Mouse (Mus musculus) stomach, postnatal 0 days (tissue): ENCODE results near the gene Pitpnm1. TPM values are rescaled to one million over a fixed set of nuclear protein-coding genes. Genes with fewer than 3 reads are reported as not detected.
A peak's percentile ranks its signal among the peaks of the same experiment; 100 is the strongest.
"Not testable (repeated sequence)": the region's sequence is repeated elsewhere in the genome, so short reads cannot be mapped to it uniquely, and the experiment has no call there.

Experiments
- ATAC-seq: fragments of 200-750 bp; cut with Nextera tagmentation; 2 replicates; pipeline ENCODE4 v1.8.0; 2017; ENCODE audit not compliant: low FRiP score, low TSS enrichment
- DNase-seq: peaks from one replicate; pipeline ENCODE4 v3.0.0-alpha.2; 2016; ENCODE audit warnings: low spot score
- H3K27ac ChIP-seq: fragments of 300-500 bp; sonication (generic); replicated peaks from 2 replicates; pipeline ENCODE4 v1.5.1; 2014; ENCODE audit warnings: mild to moderate bottlenecking, control low read depth
- H3K27me3 ChIP-seq: fragments of 300-500 bp; sonication (generic); 2 replicates; pipeline ENCODE4 v1.6.1; 2014; ENCODE audit warnings: low read length; ENCODE audit not compliant: control insufficient read depth, insufficient read depth
- H3K36me3 ChIP-seq: fragments of 300-500 bp; sonication (generic); 2 replicates; pipeline ENCODE4 v1.6.1; 2014; ENCODE audit warnings: low read length, mixed read lengths; ENCODE audit not compliant: control insufficient read depth, insufficient read depth
- H3K4me1 ChIP-seq: fragments of 300-500 bp; sonication (generic); replicated peaks from 2 replicates; pipeline ENCODE4 v1.6.1; 2014; ENCODE audit warnings: antibody characterized with exemption; ENCODE audit not compliant: control insufficient read depth, insufficient read depth
- H3K4me2 ChIP-seq: fragments of 300-500 bp; sonication (generic); replicated peaks from 2 replicates; pipeline ENCODE4 v1.6.1; 2014; ENCODE audit warnings: low read depth, mild to moderate bottlenecking, control low read depth, moderate library complexity
- H3K4me3 ChIP-seq: fragments of 300-500 bp; sonication (generic); 2 replicates; pipeline ENCODE4 v1.5.1; 2014; ENCODE audit warnings: low read depth, low read length, control low read depth
- H3K9ac ChIP-seq: fragments of 300-500 bp; sonication (generic); 2 replicates; pipeline ENCODE4 v1.6.1; 2014; ENCODE audit warnings: mild to moderate bottlenecking, low read length, control low read depth, mixed read lengths
- H3K9me3 ChIP-seq: fragments of 300-500 bp; sonication (generic); 2 replicates; pipeline ENCODE4 v1.6.1; 2016; ENCODE audit warnings: low read length; ENCODE audit not compliant: control insufficient read depth
- CTCF ChIP-seq: IDR thresholded peaks from 2 replicates; pipeline ENCODE4 v1.5.1; 2016; ENCODE audit warnings: antibody characterized with exemption, low read depth, mild to moderate bottlenecking, moderate library complexity
- EP300 ChIP-seq: optimal IDR thresholded peaks from 2 replicates; pipeline ENCODE3; 2016; ENCODE audit warnings: antibody characterized with exemption
- WGBS: fragments of 180-500 bp; shearing (Covaris S2); extraction: QIAGEN DNeasy Blood & Tissue Kit; methylation state at CpG from one replicate; pipeline ENCODE4 v1.1.7; 2014; 5-methylcytosine and 5-hydroxymethylcytosine counted together
- polyA plus RNA-seq: library from polyadenylated mRNA; unstranded; fragments of >200 nt; fragmentation: Nextera tagmentation; extraction: Ambion mirVana; gene quantifications from 2 replicates; pipeline ENCODE4 v1.2.1, GENCODE M21; 2015

Pitpnm1 gene
- polyA plus RNA-seq, 1 experiment from 2014 or later, result 8.3 TPM

- 64% methylated on average over 14 of the region's 15 CpGs for WGBS
- H3K4me3 ChIP-seq, result no peak within 1 kb of the TSS
- no peak within 1 kb of the TSS for H3K4me2 ChIP-seq
Observed at GRCm38 (mm10) chr19:4059069-4059740, 40.6 kb upstream of the Pitpnm1 start, which contains the start of gene Gstp3. Gene Gstp3 (minus strand): TSS chr19:4059569.

GRCm38 (mm10) chr19:4060044-4060898 is 39.5 kb upstream of the Pitpnm1 start:
- H3K9ac ChIP-seq, H3K9me3 ChIP-seq, H3K27me3 ChIP-seq, H3K36me3 ChIP-seq, DNase-seq, H3K4me3 ChIP-seq, ATAC-seq, H3K27ac ChIP-seq, H3K4me1 ChIP-seq, H3K4me2 ChIP-seq: not testable (repeated sequence)
- 86% methylated on average over 8 of the region's 8 CpGs for WGBS

More at GRCm38 (mm10) chr19:4059069-4059740, 40.6 kb upstream of the Pitpnm1 start, which contains the start of gene Gstp3:
- Histone ChIP-seq H3K9me3 (no peaks in the 10 kb centered on the region), H3K27me3 (no peaks in the 10 kb centered on the region), H3K36me3 (no peaks in the 10 kb centered on the region), H3K27ac (peak within 1 kb of the TSS; percentile 13; the same call in 1 of the 2 replicates), H3K9ac (no peak within 1 kb of the TSS), H3K4me1 (no peaks in the 10 kb centered on the region)
- DNase-seq (peak; percentile 77), ATAC-seq (peak; percentile 87)
- no peak for TF ChIP-seq CTCF
- no peak for TF ChIP-seq EP300

GRCm38 (mm10) chr19:4060899-4061465 is 38.8 kb upstream of the Pitpnm1 start:
- H3K4me2 ChIP-seq, result no peak overlapping the region
- no peak for ATAC-seq
- no peak overlapping the region for H3K27ac ChIP-seq
- no peak for TF ChIP-seq EP300
- no peak for TF ChIP-seq CTCF
- no peaks in the 10 kb centered on the region for H3K36me3 ChIP-seq
- DNase-seq, result no peak
- H3K27me3 ChIP-seq, result no peaks in the 10 kb centered on the region
- no peaks in the 10 kb centered on the region for H3K9me3 ChIP-seq
- no peaks in the 10 kb centered on the region for H3K4me1 ChIP-seq
- H3K4me3 ChIP-seq, result no peak overlapping the region
- 90% methylated on average over 6 of the region's 6 CpGs for WGBS
- H3K9ac ChIP-seq, result no peak overlapping the region

GRCm38 (mm10) chr19:4063357-4063756 is 36.4 kb upstream of the Pitpnm1 start:
- not testable (repeated sequence) for DNase-seq, H3K9me3 ChIP-seq, ATAC-seq, H3K9ac ChIP-seq, H3K4me2 ChIP-seq, H3K27ac ChIP-seq, H3K36me3 ChIP-seq, H3K4me1 ChIP-seq, H3K27me3 ChIP-seq, H3K4me3 ChIP-seq
- WGBS, result 54% methylated on average over 2 of the region's 4 CpGs

- H3K27me3 ChIP-seq, H3K27ac ChIP-seq, H3K4me1 ChIP-seq, H3K4me3 ChIP-seq, H3K4me2 ChIP-seq, H3K36me3 ChIP-seq, DNase-seq, ATAC-seq, H3K9ac ChIP-seq, H3K9me3 ChIP-seq: not testable (repeated sequence)
- no CpG with 5 or more reads among the region's 11 CpGs for WGBS
Observed at GRCm38 (mm10) chr19:4064501-4064900, 35.3 kb upstream of the Pitpnm1 start.

- 0 out of 2 replicates have a peak, but pooled peaks have one; percentile 71 for ATAC-seq
- H3K4me1 ChIP-seq, result no peaks in the 10 kb centered on the region
- no peak overlapping the region for H3K9ac ChIP-seq
- no peak overlapping the region for H3K4me2 ChIP-seq
- no peaks in the 10 kb centered on the region for H3K36me3 ChIP-seq
- 64% methylated on average over 6 of the region's 6 CpGs for WGBS
- H3K4me3 ChIP-seq, result no peak overlapping the region
- no peak for DNase-seq
- H3K9me3 ChIP-seq, result no peaks in the 10 kb centered on the region
- no peaks in the 10 kb centered on the region for H3K27me3 ChIP-seq
- H3K27ac ChIP-seq, result no peak overlapping the region
- TF ChIP-seq EP300 (no peak), CTCF (no peak)
Observed at GRCm38 (mm10) chr19:4066280-4066679, 33.5 kb upstream of the Pitpnm1 start.
